Mouse (Mus musculus): Measurements from ENCODE around the gene Kdm6b. TPM values are rescaled to one million over a fixed set of nuclear protein-coding genes. Genes with fewer than 3 reads are reported as not detected.

Gene Kdm6b
- polyA plus RNA-seq, 1 experiment from 2014 or later, result 43.4 TPM

DNA sequence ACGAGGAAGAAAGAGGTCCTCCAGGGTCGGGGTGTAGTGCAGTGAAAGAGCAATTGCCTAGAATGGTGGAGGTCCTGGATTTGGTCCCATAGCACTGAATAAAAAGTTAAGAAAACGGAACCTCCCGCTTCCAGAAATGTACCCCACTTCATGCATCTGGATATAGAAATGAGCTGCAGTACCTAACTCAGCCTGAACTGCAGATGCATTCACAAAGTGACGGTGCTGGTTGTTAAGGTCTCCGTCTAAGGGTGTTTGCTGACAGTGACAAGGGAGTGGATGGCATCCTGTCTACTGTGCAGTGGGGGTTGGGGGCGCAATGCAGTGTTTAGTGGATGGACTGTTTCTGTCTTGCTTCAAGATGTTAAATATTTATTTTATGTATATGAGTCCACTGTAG lies 26.7 kb downstream of the Kdm6b start:
- 0 out of 2 replicates have a peak, but pooled peaks cover 8% of the 10 kb centered on the region for H3K36me3 ChIP-seq
- no peak overlapping the region for H3K4me3 ChIP-seq
- WGBS, result 80% methylated on average over 7 of the region's 7 CpGs
- H3K27me3 ChIP-seq (ENCODE audit: insufficient read depth, poor library complexity, severe bottlenecking), result no peaks in the 10 kb centered on the region
- no peak for DNase-seq (ENCODE audit: low spot score)
- H3K27ac ChIP-seq, result no peak overlapping the region
- H3K4me1 ChIP-seq (replicated peaks), result peaks cover 6% of the 10 kb centered on the region; the same call in 1 of the 2 replicates
- no peaks in the 10 kb centered on the region for H3K9me3 ChIP-seq

DNA sequence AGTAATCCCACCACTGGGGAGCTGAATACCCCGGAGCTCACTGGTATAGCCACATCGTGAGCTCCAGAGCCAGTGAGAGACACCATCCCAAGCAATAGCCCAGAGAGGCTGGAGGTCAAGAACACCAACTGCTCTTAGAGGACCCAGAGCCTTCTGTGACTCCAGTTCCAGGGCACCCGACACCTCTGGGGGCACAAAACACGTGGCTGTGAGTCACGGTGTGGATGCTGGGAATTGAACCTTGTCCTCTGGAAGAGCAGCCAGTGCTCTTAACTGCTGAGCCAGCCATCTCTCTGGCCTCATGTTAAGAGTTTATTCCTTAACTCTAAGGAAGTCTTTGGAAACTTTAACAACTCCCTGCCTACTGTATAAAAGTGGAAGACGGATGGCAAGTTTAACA lies 28.5 kb downstream of the Kdm6b start:
- no peaks in the 10 kb centered on the region for H3K27me3 ChIP-seq (ENCODE audit: insufficient read depth, poor library complexity, severe bottlenecking)
- DNase-seq (ENCODE audit: low spot score), result no peak
- H3K4me3 ChIP-seq, result no peak overlapping the region
- no peaks in the 10 kb centered on the region for H3K9me3 ChIP-seq
- no peak overlapping the region for H3K27ac ChIP-seq
- 87% methylated on average over 6 of the region's 6 CpGs for WGBS
- peaks cover 13% of the 10 kb centered on the region; the same call in 1 of the 2 replicates for H3K36me3 ChIP-seq
- peaks cover 3% of the 10 kb centered on the region; the same call in 1 of the 2 replicates for H3K4me1 ChIP-seq (replicated peaks)

DNA sequence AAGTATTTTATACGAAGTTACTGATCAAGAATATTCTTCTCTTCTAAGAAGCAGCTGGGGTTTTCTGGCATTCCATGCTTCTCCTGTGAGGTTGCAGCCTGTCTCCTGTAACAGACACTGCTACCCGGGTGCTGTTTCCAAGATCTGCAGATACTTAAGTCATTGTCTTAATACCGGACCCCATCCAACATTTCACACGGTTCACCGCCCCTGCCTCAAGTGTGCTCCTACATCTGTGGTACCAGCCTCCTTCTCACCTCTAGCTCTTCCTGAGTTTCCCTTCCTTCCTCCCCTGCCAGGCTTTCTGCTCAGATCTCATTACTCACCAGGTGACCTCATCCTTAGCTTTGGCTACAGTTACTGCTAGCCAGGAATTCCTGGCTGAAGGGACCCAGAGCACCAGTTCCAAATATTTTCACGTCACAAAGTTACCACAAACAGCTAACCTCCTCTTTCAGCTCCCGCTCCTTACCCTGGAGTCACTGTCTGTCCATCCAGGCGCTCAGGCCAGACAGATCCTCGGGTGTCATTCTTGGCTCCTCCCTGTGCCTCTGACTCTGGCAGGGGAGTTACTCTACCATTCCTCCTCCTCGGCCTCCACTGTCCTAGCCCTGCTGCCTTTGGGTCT lies 30.9 kb downstream of the Kdm6b start:
- no peak for DNase-seq (ENCODE audit: low spot score)
- WGBS, result 67% methylated on average over 10 of the region's 10 CpGs

DNA sequence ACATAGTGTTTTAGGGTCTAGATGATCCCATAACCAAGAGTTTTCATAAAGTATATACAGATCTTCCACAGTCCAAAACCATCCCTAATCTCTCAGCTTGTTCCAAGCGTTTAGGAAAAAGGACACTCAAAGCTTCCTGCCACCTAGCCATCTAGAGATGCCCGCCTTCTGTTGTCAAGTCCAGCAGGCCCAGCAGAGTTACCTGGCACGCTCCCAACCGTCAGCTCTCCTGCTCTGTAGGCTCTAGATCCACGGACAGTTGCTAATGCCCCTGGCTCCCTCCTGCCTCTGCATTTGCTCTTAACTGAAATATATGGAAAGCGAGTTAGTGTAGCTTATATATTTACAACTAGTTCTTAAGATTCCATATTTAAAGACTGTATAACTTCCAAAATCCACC lies 32.1 kb downstream of the Kdm6b start:
- Histone ChIP-seq H3K27me3 (ENCODE audit: insufficient read depth, poor library complexity, severe bottlenecking) (no peaks in the 10 kb centered on the region), H3K36me3 (peaks cover 30% of the 10 kb centered on the region), H3K27ac (no peak overlapping the region), H3K9me3 (no peaks in the 10 kb centered on the region), H3K4me3 (no peak overlapping the region), H3K4me1 (replicated peaks) (no peaks in the 10 kb centered on the region)
- WGBS, result 86% methylated on average over 6 of the region's 6 CpGs
- DNase-seq (ENCODE audit: low spot score), result no peak

More for the DNA sequence above, 30.9 kb downstream of the Kdm6b start:
- Histone ChIP-seq H3K9me3 (no peaks in the 10 kb centered on the region), H3K4me3 (no peak overlapping the region), H3K4me1 (replicated peaks) (no peaks in the 10 kb centered on the region), H3K36me3 (peaks cover 19% of the 10 kb centered on the region), H3K27ac (no peak overlapping the region), H3K27me3 (ENCODE audit: insufficient read depth, poor library complexity, severe bottlenecking) (no peaks in the 10 kb centered on the region)

DNA sequence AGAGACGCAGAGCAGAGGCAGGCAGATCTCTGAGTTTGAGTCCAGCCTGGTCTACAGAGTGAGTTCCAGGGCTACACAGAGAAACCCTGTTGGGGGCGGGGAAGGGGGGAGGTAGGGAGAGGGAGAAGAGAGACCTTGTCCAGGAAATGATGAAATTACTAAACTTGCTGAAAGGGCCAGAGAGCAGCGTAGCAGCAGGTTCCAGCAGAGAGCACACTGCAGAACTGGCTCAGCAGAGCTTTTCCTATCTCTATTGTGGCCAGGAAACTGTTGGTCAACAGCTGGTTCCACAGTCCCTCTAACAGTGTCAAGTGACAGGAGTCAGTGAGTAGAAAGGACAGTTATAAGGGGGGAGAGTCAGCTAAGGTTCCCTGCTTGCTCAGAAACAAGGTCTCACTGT lies 33.9 kb downstream of the Kdm6b start:
- WGBS, result 84% methylated on average over 3 of the region's 3 CpGs
- H3K4me1 ChIP-seq (replicated peaks), result no peaks in the 10 kb centered on the region
- H3K36me3 ChIP-seq, result peaks cover 36% of the 10 kb centered on the region
- no peaks in the 10 kb centered on the region for H3K9me3 ChIP-seq
- H3K4me3 ChIP-seq, result no peak overlapping the region
- H3K27me3 ChIP-seq (ENCODE audit: insufficient read depth, poor library complexity, severe bottlenecking), result no peaks in the 10 kb centered on the region
- DNase-seq (ENCODE audit: low spot score), result no peak
- no peak overlapping the region for H3K27ac ChIP-seq

DNA sequence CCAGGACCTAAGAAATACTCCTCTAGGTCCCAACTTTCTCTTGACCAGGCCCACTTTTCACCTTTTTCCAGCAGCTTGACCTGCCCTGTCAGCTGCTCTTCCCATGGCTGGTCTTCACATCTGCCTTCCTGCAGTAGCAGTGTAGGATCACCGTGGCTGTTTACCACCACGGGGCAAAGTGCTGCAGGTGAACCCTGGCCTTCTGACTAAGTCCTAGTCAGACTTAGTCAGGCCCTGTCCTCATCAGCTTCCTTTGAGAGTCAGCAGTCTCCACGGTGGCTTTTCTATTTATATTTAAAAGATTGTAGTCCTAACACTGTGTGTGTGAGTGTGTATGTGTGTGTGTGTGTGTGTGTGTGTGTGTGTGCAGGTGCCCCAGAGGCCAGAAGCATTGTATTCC lies 35.7 kb downstream of the Kdm6b start:
- H3K4me1 ChIP-seq (replicated peaks), result 0 out of 2 replicates have a peak, but pooled peaks cover 8% of the 10 kb centered on the region
- no peaks in the 10 kb centered on the region for H3K9me3 ChIP-seq
- no peak overlapping the region for H3K4me3 ChIP-seq
- no peak for DNase-seq (ENCODE audit: low spot score)
- 87% methylated on average over 3 of the region's 3 CpGs for WGBS
- peaks cover 48% of the 10 kb centered on the region for H3K36me3 ChIP-seq
- H3K27me3 ChIP-seq (ENCODE audit: insufficient read depth, poor library complexity, severe bottlenecking), result no peaks in the 10 kb centered on the region
- no peak overlapping the region for H3K27ac ChIP-seq

DNA sequence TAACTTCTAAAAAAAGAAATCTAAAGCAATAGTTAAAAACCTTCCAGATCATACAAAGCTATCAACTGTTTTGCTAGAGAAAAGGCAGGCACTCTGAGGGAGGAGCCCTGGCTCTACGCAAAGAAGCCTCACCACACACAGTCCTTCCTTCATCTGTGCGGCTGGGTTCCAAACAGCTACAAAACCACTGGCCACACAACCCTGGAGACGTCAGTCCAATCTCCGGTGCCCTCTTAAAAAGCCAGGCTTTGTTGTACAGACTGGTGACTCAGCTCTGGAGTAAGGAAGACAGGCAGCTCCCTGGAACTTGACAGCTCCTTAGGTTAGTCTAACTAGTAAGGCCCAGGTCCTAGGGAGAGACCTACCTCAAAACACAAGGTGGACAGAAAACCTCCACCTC lies 37.8 kb downstream of the Kdm6b start:
- H3K4me3 ChIP-seq, result no peak overlapping the region
- no peak overlapping the region for H3K27ac ChIP-seq
- 90% methylated on average over 4 of the region's 4 CpGs for WGBS
- H3K36me3 ChIP-seq, result peaks cover 54% of the 10 kb centered on the region
- H3K9me3 ChIP-seq, result no peaks in the 10 kb centered on the region
- no peak for DNase-seq (ENCODE audit: low spot score)
- peaks cover 28% of the 10 kb centered on the region for H3K4me1 ChIP-seq (replicated peaks)
- no peaks in the 10 kb centered on the region for H3K27me3 ChIP-seq (ENCODE audit: insufficient read depth, poor library complexity, severe bottlenecking)

DNA sequence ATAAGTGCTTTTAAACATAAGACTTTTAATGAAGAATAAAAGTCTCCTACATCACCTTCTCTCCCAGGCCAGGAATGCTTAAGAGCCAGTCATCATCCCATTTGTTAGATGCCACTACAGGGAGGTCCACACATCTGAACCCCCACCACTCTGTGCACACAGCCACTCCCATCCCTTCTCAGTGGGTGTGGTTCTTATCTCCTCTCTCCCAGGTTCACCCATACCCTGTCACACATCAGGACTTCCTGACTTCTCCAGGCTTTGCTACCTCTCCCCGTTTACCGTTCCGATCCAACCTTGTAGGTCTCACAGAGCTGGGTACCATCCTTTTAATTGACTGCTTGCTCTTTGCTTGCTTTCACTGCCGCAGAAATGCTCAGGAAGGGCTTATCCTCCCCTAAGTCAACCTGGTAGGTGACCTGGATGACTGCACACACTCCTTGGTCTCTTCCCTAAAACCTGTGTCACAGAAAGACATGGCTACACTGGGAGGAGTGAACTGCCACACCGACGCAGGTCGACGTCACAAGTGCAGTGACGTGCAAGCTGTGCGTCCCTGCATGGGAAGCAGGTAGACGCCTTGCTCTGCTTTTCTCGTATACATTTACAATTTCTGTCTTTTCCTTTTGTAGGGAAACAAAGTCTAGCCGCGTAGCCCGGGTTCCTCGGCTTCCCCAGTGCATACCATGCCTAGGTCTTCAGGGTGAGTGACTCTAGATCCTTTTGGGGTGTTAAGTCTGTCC lies 40.1 kb downstream of the Kdm6b start:
- Histone ChIP-seq H3K27me3 (ENCODE audit: insufficient read depth, poor library complexity, severe bottlenecking) (no peaks in the 10 kb centered on the region), H3K36me3 (peaks cover 49% of the 10 kb centered on the region), H3K9me3 (no peaks in the 10 kb centered on the region), H3K27ac (peak overlapping the region; percentile 66), H3K4me3 (peak overlapping the region; percentile 16), H3K4me1 (replicated peaks) (peaks cover 47% of the 10 kb centered on the region)
- 91% methylated on average over 16 of the region's 16 CpGs for WGBS
- DNase-seq (ENCODE audit: low spot score), result no peak

DNA sequence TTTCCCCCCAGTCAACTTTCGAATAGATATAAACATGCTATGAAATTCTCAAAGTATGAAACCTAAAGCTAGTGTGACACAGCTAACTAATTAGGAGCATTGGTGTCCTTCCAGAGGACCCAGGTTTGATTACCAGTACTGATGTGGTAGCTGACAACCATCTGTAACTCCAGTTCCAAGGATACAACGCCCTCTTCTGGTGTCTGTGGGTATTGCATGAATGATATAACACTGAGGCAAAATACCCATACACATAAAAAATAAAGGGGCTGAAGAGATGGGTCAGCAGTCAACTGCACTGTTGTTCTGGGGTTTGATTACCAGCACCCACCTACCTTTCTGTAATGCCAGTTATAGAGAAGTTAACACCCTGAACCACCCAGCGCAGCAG lies 40.7 kb downstream of the Kdm6b start:
- Histone ChIP-seq H3K4me1 (replicated peaks) (peaks cover 54% of the 10 kb centered on the region), H3K36me3 (peaks cover 45% of the 10 kb centered on the region), H3K9me3 (no peaks in the 10 kb centered on the region), H3K27ac (peak overlapping the region; percentile 100; the same call in 1 of the 2 replicates), H3K27me3 (ENCODE audit: insufficient read depth, poor library complexity, severe bottlenecking) (no peaks in the 10 kb centered on the region), H3K4me3 (0 out of 2 replicates have a peak overlapping the region, but pooled peaks have one; percentile 89)
- WGBS, result 61% methylated on average over 3 of the region's 3 CpGs
- DNase-seq (ENCODE audit: low spot score), result no peak

DNA sequence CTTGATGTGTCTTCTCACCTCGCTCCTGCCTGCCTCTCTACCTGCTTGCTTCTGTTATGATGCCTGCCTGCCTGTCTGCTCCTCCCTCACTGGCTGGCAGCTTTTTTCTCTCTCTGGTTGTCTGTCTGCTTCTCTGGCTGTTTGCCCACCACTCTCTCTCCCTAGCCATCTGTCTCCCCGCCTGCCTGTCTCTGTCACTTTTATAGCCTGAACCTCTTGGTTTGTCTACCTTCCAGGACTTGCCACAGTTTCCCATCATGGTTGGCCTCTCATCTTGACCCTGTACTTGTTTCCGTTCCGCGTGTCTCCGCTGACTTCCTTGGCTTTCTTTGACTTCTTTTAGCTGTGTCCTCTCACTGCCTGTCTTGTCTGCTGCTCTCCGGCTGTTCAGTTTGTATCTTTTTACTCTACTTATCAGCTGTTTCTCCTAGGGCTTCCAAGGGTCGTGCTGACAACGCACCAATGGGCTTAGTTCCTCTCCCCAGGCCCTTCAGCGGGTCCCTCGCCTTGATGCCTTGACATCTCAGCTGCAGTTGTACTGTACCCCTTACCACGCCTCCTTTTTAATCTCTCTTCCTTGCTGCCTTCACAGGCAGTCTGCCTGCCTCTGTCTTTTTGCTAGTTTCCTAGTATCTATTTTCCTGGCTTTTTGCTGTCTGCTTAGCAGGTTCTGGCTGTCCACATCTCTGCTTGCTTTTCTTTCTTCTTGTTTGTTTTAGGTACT lies 41.3 kb downstream of the Kdm6b start:
- peak overlapping the region; percentile 89 for H3K4me3 ChIP-seq
- H3K36me3 ChIP-seq, result peaks cover 39% of the 10 kb centered on the region
- peak overlapping the region; percentile 100 for H3K27ac ChIP-seq
- H3K4me1 ChIP-seq (replicated peaks), result peaks cover 59% of the 10 kb centered on the region
- H3K9me3 ChIP-seq, result no peaks in the 10 kb centered on the region
- DNase-seq (ENCODE audit: low spot score), result peak; percentile 22
- H3K27me3 ChIP-seq (ENCODE audit: insufficient read depth, poor library complexity, severe bottlenecking), result no peaks in the 10 kb centered on the region
- 51% methylated on average over 12 of the region's 12 CpGs for WGBS

DNA sequence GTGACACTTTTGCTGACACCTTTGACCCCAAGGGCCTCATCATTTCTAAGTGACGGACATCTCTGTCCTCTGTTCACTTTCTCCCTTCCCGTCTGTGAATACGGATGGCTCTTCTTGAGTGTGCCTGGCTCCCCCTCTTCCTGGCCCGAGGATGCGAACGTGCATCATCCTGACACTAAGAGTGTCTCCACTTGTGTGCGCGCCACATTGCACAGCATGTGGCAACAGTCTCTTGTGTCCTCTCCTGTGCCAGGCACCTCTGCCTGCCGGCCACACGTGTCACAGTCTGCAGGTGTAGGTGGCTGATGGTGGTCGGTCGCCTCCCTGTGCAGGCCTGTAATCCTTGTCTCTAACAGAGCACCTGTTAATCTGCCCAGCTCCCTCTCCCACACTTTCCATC lies 41.9 kb downstream of the Kdm6b start:
- Histone ChIP-seq H3K9me3 (no peaks in the 10 kb centered on the region), H3K4me3 (peak overlapping the region; percentile 89), H3K4me1 (replicated peaks) (peaks cover 65% of the 10 kb centered on the region), H3K27me3 (ENCODE audit: insufficient read depth, poor library complexity, severe bottlenecking) (no peaks in the 10 kb centered on the region), H3K36me3 (peaks cover 34% of the 10 kb centered on the region), H3K27ac (peak overlapping the region; percentile 100)
- WGBS, result 23% methylated on average over 12 of the region's 12 CpGs
- peak; percentile 14 for DNase-seq (ENCODE audit: low spot score)

DNA sequence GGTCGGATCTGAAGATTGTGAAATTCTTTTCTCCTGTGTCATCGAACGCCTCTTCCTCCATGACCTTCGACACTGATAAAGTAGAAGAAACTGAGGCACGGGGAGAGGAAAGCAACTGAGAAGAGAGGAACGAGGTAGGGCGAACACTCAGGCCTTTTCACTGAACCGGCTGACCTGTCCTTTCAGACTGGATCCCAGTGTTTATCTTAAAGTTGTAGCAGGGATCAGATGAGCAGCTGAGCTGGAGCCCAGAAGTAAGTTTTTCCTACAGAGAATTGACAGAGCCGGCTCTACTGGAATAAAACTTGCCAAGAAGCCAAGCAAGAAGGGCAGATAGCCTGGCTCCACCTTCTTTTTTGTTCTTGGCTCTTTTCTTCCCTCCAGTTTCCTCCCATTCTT lies 42.7 kb downstream of the Kdm6b start:
- no peaks in the 10 kb centered on the region for H3K27me3 ChIP-seq (ENCODE audit: insufficient read depth, poor library complexity, severe bottlenecking)
- peaks cover 27% of the 10 kb centered on the region for H3K36me3 ChIP-seq
- peak overlapping the region; percentile 89 for H3K4me3 ChIP-seq
- no peaks in the 10 kb centered on the region for H3K9me3 ChIP-seq
- H3K27ac ChIP-seq, result peak overlapping the region; percentile 100
- WGBS, result 7% methylated on average over 9 of the region's 9 CpGs
- peaks cover 73% of the 10 kb centered on the region for H3K4me1 ChIP-seq (replicated peaks)
- peak; percentile 35 for DNase-seq (ENCODE audit: low spot score)
